Mouse (Mus musculus) ovary, adult 2 months (tissue): ENCODE results near the gene Nefh. TPM values are rescaled to one million over a fixed set of nuclear protein-coding genes. Genes with fewer than 3 reads are reported as not detected.

Source experiments
- polyA plus RNA-seq: library from polyadenylated mRNA; depleted of rRNA; stranded (reverse); fragments of >200 nt; gene quantifications from 2 replicates; pipeline ENCODE4 v1.2.3, GENCODE M21; 2012; rRNA removed

The Nefh gene
- polyA plus RNA-seq: 3.8 and 7.2 TPM in 2 replicates

GRCm38 (mm10) chr11:4947813-4948174 is at the start of gene Nefh:
Gene Nefh, minus strand, starts transcription at chr11:4948064.

GRCm38 (mm10) chr11:4986695-4987486 is 39.0 kb upstream of the Nefh start, which contains the start of gene Ap1b1:
Gene Ap1b1, plus strand, starts transcription at chr11:4986824.

GRCm38 (mm10) chr11:4894848-4895816 is 52.7 kb downstream of the Nefh start, which contains the start of gene Thoc5:
Gene Thoc5, plus strand, starts transcription at chr11:4895320.

Other genes starting within 250 kb of the Nefh start
- gene Uqcr10, start 243.7 kb downstream of the Nefh start, polyA plus RNA-seq: 444 and 446 TPM in 2 replicates
- gene Zmat5, start 243.4 kb downstream of the Nefh start, polyA plus RNA-seq: 60.1 and 64.9 TPM in 2 replicates
- gene Cabp7, start 201.3 kb downstream of the Nefh start, polyA plus RNA-seq: 0.07 and 0.08 TPM in 2 replicates
- gene Nf2, start 98.5 kb downstream of the Nefh start, polyA plus RNA-seq: 55.2 and 55.3 TPM in 2 replicates
- gene Nipsnap1, start 74.1 kb downstream of the Nefh start, polyA plus RNA-seq: 59.6 and 61.6 TPM in 2 replicates
- 20.7 and 26.8 TPM in 2 replicates for gene Thoc5, start 52.7 kb downstream of the Nefh start, polyA plus RNA-seq
- gene Ap1b1, start 38.8 kb upstream of the Nefh start, polyA plus RNA-seq: 84.4 and 85.3 TPM in 2 replicates
- 74.9 and 98.7 TPM in 2 replicates for gene Rasl10a, start 110.1 kb upstream of the Nefh start, polyA plus RNA-seq
- gene Gas2l1, start 117.3 kb upstream of the Nefh start, polyA plus RNA-seq: 108 and 129 TPM in 2 replicates
- 52.4 and 62.2 TPM in 2 replicates for gene Rhbdd3, start 150.9 kb upstream of the Nefh start, polyA plus RNA-seq
- 592 and 1,072 TPM in 2 replicates for gene Ewsr1, start 151.2 kb upstream of the Nefh start, polyA plus RNA-seq
- 27.5 and 45.4 TPM in 2 replicates for gene Emid1, start 204.2 kb upstream of the Nefh start, polyA plus RNA-seq